ENCODE assay signal across 26 mouse cellular contexts in the genomic region with DNA sequence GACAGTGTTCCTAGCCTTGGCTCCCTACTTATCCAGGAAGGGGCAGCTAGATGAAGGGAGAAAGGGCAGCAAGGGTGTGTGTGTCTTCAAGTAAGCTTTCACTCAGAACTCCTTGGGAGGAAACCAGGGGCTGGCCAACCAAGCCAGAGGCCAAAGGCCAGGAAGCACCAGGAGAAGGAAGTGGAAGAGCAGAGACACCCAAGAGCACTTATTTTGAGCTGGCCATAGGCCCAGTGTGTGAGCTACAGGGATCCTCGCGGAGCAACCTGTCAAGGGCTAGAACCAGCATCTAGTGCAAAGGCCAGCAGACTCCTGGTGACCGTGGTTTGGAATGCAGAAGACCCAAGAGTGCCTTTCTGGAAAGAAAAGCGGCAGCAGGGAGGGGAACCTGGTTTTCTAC. TPM values are rescaled to one million over a fixed set of nuclear protein-coding genes. Genes with fewer than 3 reads are reported as not detected.
DNase-seq lines count a peak whose midpoint lies in the region; ATAC-seq and TF ChIP-seq lines count a peak whose summit lies in the region.
"Had no signal": no experiment of that assay in that cellular context is flagged by ENCODE, and none has a peak within 500 bp of the region (broad histone marks: within the 10 kb centered on the region; RNA-seq: fewer than 3 reads in every experiment).

No protein-coding gene starts in this region.

- H3K4me1 ChIP-seq in kidney, embryonic 16.5 days (ENCODE audit: insufficient read depth, low read length): no peaks in the 10 kb centered on the region
- no peaks in the 10 kb centered on the region for H3K4me1 ChIP-seq in kidney, postnatal 0 days (replicated peaks; ENCODE audit: insufficient read depth, low read length)
- H3K4me1 ChIP-seq: embryonic facial prominence, embryonic 12.5 days; forebrain, embryonic 12.5 days; hindbrain, embryonic 10.5 days; limb, embryonic 15.5 days; midbrain, embryonic 13.5 days had no signal

- no peak overlapping the region for H3K9ac ChIP-seq in kidney, embryonic 16.5 days (replicated peaks; ENCODE audit: low read length)
- H3K9ac ChIP-seq in kidney, postnatal 0 days (ENCODE audit: low read depth, low read length): no peak overlapping the region
- H3K9ac ChIP-seq: embryonic facial prominence, embryonic 12.5 days; forebrain, embryonic 12.5 days; heart, embryonic 12.5 days; limb, embryonic 15.5 days; liver, embryonic 14.5 days; lung, embryonic 14.5 days; midbrain, embryonic 13.5 days had no signal

- no peaks in the 10 kb centered on the region for H3K27me3 ChIP-seq in kidney, embryonic 16.5 days (ENCODE audit: insufficient read depth, low read length)
- no peaks in the 10 kb centered on the region for H3K27me3 ChIP-seq in kidney, postnatal 0 days (ENCODE audit: insufficient read depth, low read length)
- H3K27me3 ChIP-seq: embryonic facial prominence, embryonic 12.5 days; forebrain, embryonic 12.5 days; heart, embryonic 12.5 days; limb, embryonic 15.5 days; midbrain, embryonic 13.5 days had no signal

- 85% methylated on average over 4 of the region's 4 CpGs for WGBS in kidney, embryonic 16.5 days
- WGBS in kidney, postnatal 0 days: 79% methylated on average over 4 of the region's 4 CpGs

- H3K27ac ChIP-seq in kidney, embryonic 16.5 days (ENCODE audit: low read length): no peak overlapping the region
- H3K27ac ChIP-seq in kidney, postnatal 0 days: 0 out of 2 replicates have a peak overlapping the region, but pooled peaks have one; percentile 5
- H3K27ac ChIP-seq: embryonic facial prominence, embryonic 12.5 days; forebrain, embryonic 12.5 days; hindbrain, embryonic 10.5 days; limb, embryonic 15.5 days; liver, embryonic 14.5 days; midbrain, embryonic 13.5 days; stomach, postnatal 0 days had no signal

- ATAC-seq in kidney, embryonic 16.5 days (ENCODE audit: low FRiP score, low TSS enrichment): no peak
- ATAC-seq in kidney, postnatal 0 days (replicated peaks; ENCODE audit: low FRiP score, low read depth): no peak
- ATAC-seq: CD4-positive, CD25-positive, alpha-beta regulatory T cell, adult 4 months; midbrain, embryonic 13.5 days had no signal

- H3K4me2 ChIP-seq in kidney, embryonic 16.5 days (replicated peaks; ENCODE audit: low read depth, low read length): no peak overlapping the region
- no peak overlapping the region for H3K4me2 ChIP-seq in kidney, postnatal 0 days (ENCODE audit: low read length)
- H3K4me2 ChIP-seq: embryonic facial prominence, embryonic 12.5 days; forebrain, embryonic 12.5 days; heart, embryonic 12.5 days; limb, embryonic 15.5 days; lung, embryonic 14.5 days; midbrain, embryonic 13.5 days had no signal

- DNase-seq in adrenal gland, postnatal 14 days: peak; percentile 37
- no peak for DNase-seq in adrenal gland, postnatal 4 days (ENCODE audit: low spot score in 2 of 2)
- peak; percentile 72 for DNase-seq in kidney, adult 11 months
- DNase-seq in kidney, postnatal 0 days (ENCODE audit: low spot score): peak; percentile 23
- DNase-seq in lung, postnatal 4 days: no peak
- DNase-seq in frontal cortex, postnatal 14 days (ENCODE audit: low spot score in 2 of 2): no peak
- DNase-seq: cerebellum, adult 18-20 months; cerebellum, postnatal 14 days; left cerebral cortex, postnatal 4 days; lung, embryonic 14.5 days; right cerebral cortex, postnatal 14 days; thymus, adult 2 months had no signal

- no peak for TF ChIP-seq CTCF in kidney, postnatal 0 days (IDR thresholded peaks at IDR 0.05; ENCODE audit: low read depth)

- H3K4me3 ChIP-seq in kidney, embryonic 16.5 days (ENCODE audit: low read length): no peak overlapping the region
- no peak overlapping the region for H3K4me3 ChIP-seq in kidney, postnatal 0 days (replicated peaks; ENCODE audit: low read depth, low read length)
- H3K4me3 ChIP-seq: embryonic facial prominence, embryonic 12.5 days; forebrain, embryonic 12.5 days; heart, embryonic 12.5 days; hindbrain, embryonic 10.5 days; limb, embryonic 15.5 days; megakaryocyte, embryonic 14.5 days; midbrain, embryonic 13.5 days had no signal

- H3K9me3 ChIP-seq in kidney, embryonic 16.5 days (ENCODE audit: low read length): no peaks in the 10 kb centered on the region
- no peaks in the 10 kb centered on the region for H3K9me3 ChIP-seq in kidney, postnatal 0 days (replicated peaks; ENCODE audit: low read length)
- H3K9me3 ChIP-seq: embryonic facial prominence, embryonic 12.5 days; forebrain, embryonic 12.5 days; heart, embryonic 12.5 days; hindbrain, embryonic 10.5 days; megakaryocyte, embryonic 14.5 days; midbrain, embryonic 13.5 days had no signal

- peaks cover 21% of the 10 kb centered on the region for H3K36me3 ChIP-seq in kidney, embryonic 16.5 days (ENCODE audit: insufficient read depth, low read length)
- H3K36me3 ChIP-seq in kidney, postnatal 0 days (ENCODE audit: insufficient read depth, low read length): peaks cover 17% of the 10 kb centered on the region; the same call in 1 of the 2 replicates

RNA-seq across cellular contexts. Expression of gene Sardh, which starts 14.8 kb away (rescaled TPM):
- 15.1 and 81.2 TPM in 2 replicates for total RNA-seq in adrenal gland, postnatal 14 days (2021)
- 10 to 100 TPM; 33.3 to 44.3 TPM for total RNA-seq in adrenal gland, postnatal 4 days (2021)
- 64.7 and 71.3 TPM in 2 replicates for polyA plus RNA-seq in kidney, embryonic 16.5 days (2015; fragmentation: Nextera tagmentation; extraction: Ambion mirVana)
- 48.6 and 63.5 TPM in 2 replicates for polyA plus RNA-seq in kidney, postnatal 0 days (2015; fragmentation: Nextera tagmentation; extraction: Ambion mirVana)
- total RNA-seq: granulocyte monocyte progenitor cell, adult 5-6 weeks; monocyte, adult 5-6 weeks; neutrophil, adult 5-6 weeks had no signal

Comparison
In these comparisons a context has a peak if more than half of its experiments do, and no peak if none do; other contexts are left out.
1. DNase-seq: peak in adrenal gland, postnatal 14 days (single experiment), kidney, adult 11 months (single experiment) and kidney, postnatal 0 days (single experiment); none in adrenal gland, postnatal 4 days (0 of 2), lung, postnatal 4 days (0 of 2) and frontal cortex, postnatal 14 days (0 of 2).